Mouse (Mus musculus): ENCODE measurements around the gene Coa7.
A peak's percentile ranks its signal among the peaks of the same experiment; 100 is the strongest.

The Coa7 gene

DNA sequence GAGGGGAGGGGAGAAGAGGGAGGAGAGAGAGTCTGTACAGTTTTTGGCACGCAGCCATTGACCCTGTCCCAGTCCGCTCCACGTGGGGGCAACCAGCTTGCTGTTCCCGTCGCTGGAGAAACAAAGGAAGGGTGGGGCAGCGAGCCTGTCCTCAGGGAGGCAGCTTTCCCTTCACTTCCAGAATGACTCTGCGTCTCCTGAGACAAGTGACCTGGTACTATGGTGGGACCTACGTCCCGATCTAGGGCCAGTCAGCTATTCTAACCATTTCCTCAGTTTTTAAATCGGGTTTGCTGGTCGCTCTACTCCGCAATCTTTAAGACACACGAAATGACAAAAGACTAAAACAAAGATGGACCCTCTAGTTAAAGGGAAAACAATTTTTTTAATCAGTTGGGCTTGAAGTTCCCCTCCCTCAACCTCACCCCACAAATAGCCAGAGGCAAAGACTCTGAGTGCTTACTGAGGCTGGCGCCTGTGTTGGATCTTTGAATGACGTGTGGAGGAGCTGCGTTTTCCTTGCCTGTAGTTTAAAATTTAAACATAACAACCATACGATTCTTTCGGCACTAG, 59.8 kb downstream of the Coa7 start:
- DNase-seq = peak; percentile 73

DNA sequence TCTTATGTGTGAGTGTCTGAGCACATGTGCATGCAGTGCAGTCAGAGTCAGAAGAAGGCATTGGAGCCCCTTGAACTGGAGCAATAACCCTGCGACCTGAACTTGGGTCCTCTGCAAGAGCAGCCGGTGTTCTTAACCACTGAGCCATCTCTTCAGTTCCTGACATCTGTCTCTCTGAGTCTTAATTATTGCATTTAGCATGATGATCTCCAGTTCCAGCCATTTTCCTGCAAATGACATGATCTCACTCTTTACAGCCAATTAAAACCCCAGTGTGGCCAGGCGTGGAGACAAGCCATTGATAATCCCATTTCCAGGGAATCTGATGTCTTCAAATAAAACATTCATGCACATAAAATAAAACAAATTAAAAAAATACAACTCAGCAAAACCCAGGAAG, 60.8 kb downstream of the Coa7 start:
- no peak for DNase-seq

DNA sequence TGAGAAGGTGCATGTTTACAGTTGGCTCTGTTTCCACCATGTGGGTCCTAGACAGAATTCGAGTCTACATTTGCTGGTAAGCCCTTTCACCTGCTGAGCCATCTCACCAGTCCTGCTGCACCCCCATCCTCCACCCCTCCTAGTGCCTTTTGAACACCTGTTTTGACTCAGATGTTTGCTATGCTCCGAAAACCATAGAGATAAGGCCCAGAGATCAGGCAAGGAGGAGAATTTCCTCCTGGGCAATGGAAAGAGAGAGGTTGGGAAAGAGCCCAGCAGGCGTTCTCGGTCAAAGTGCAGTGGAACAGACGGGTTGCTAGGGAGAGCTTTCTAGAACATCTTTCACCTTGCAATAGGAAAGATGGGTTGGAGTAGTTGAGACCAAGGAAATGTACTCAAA, 63.2 kb downstream of the Coa7 start:
- no peak for DNase-seq

Measured in right cerebral cortex, postnatal 4 days (tissue).